Mouse (Mus musculus): ENCODE data around the gene Rap1gds1.

DNA sequence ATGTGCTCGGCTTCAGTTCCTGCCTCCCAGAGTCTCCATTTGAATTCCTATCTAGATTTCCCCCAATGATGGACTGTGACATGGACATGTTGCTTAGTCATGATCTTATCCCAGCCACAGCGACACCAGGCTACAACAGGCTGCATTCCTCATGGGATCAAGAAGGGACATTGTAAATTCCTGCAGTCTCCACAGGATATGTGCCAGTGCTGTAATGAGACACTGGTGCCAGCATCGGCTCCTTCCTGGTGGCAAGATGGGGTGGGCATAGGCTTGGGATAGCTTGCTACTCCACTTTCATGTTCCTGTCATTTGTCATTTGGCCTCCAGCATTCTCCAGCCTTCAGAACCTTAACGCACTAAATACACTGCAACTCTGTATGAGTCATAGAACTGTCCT lies 158.0 kb downstream of the Rap1gds1 start:
- TF ChIP-seq CTCF (IDR thresholded peaks at IDR 0.05; ENCODE audit: control insufficient read depth, insufficient read depth, insufficient replicate concordance, low read depth, low read length) (no peak), POLR2A (IDR thresholded peaks at IDR 0.05; ENCODE audit: control insufficient read depth, low read depth, low read length) (no peak)
